Mouse (Mus musculus): ENCODE results near the gene Yif1b. TPM values are rescaled to one million over a fixed set of nuclear protein-coding genes. Genes with fewer than 3 reads are reported as not detected.
"Not testable (repeated sequence)": the region's sequence is repeated elsewhere in the genome, so short reads cannot be mapped to it uniquely, and the experiment has no call there.

The Yif1b gene
- total RNA-seq, 2 experiments from 2014 or later: 33.1 to 57.1 TPM

DNA sequence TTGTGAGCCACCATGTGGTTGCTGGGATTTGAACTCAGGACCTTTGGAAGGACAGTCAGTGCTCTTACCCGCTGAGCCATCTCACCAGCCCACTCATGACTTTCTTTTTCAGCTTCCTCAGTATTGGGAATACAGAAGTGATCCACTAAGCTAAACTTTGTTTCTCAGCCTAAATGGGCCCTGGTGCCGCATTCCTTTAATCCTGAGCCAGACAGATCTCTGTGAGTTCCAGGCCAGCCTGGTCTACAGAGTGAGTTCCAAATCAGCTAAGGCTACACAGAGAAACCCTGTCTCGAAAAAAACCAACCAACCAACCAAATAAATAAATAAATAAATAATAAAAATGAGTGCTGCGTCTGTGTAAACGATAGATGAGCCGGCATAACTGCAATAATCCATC, 533 bp upstream of the Yif1b start:
- ATAC-seq (replicated peaks; ENCODE audit: poor library complexity, severe bottlenecking): not testable (repeated sequence)

- peak; percentile 65 for ATAC-seq (replicated peaks; ENCODE audit: poor library complexity, severe bottlenecking)
Measured at GRCm38 (mm10) chr7:29244732-29245416, 6.7 kb downstream of the Yif1b start.

DNA sequence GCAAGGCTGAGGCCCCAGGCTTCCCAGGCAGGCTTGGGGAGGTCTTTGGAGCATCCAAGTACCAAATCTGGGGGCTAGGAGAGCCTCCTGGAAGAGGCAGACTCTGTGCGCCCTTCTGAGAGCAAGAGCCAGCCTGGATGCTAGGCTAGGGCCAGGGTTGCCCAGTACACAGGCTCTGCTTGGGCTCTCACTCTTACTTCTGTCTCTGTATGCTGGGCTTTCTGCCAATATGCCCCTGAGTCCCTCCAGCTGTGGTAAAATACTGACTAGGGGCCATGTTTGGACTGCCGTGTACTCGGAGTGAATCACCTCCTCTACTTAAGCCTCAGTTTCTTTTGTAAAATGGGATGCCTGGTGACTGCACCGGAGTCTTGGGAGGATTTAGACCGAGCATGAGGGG, 7.9 kb downstream of the Yif1b start:
- ATAC-seq (replicated peaks; ENCODE audit: poor library complexity, severe bottlenecking): no peak

- no peak for ATAC-seq (replicated peaks; ENCODE audit: poor library complexity, severe bottlenecking)
Measured at GRCm38 (mm10) chr7:29246619-29247313, 8.6 kb downstream of the Yif1b start.

DNA sequence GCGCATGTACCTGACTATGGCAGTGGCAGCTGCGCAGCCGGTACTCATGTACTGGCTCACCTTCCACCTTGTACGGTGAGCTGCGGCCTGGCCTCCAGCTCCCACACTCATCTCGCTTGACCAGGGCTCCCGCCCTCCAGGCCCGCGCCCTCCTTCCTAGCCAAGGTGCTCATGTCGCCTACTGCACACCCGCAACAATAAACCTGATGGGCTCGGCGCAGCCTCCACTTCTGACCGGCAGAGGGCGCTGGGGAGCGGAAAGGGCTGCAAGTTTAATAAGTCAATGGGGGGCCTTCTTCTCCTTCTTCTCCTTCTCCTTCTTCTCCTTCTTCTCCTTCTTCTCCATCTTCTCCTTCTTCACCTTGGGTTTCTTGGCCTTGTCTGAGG, 9.2 kb downstream of the Yif1b start:
- ATAC-seq (replicated peaks; ENCODE audit: poor library complexity, severe bottlenecking): peak; percentile 65

DNA sequence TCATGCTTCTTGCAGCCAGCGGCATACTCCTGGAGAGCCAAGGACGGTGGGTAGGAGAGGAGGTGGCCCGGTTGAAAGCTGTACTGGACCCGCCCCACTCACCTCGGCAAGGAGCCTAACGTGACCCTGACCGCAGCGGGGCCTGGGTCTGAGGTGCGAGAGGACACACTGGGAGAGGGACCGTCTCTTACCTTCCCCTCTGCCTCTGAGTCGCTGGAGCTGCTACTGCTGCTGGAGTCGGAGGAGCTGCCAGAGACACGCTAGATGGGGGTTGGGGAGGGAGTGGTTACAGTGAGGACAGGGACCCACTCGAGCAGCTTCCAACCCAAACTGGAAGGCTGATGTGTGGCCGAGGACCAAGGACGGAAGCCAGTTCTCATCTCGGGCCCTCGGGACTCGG, 9.6 kb downstream of the Yif1b start:
- peak; percentile 6; the same call in 1 of the 2 replicates for ATAC-seq (replicated peaks; ENCODE audit: poor library complexity, severe bottlenecking)

DNA sequence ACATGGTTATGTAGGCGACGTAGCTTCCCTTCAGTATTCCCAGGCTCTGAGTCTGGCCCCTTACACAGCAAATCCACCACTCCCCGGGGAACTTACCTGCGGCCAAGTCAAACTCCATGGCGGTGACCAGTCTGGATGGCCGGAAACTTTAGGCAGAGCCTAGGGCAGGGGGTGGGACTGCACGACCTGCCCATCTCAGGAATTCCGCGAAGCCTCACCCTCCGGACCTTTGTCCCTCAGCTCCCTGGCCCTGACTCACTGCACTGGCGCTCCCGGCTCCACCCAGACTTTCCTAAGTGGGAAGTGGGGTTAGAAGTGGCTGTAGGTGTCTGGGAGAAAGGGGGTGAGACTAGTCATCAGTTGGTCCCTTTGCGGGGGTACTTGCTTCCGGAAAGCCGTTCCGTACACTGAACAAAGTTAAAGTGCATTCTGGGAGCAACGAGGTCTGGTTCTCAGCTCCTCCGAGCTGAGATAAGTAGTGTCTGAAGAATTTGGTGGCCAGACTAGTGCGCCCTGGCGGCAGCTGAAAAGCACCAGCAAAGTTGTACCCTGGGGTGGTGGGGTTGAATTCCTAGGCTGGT, 10.2 kb downstream of the Yif1b start, which contains the start of gene 2200002D01Rik:
Gene 2200002D01Rik, minus strand, starts transcription at position 206 of the 581 bp plus-strand sequence.
- ATAC-seq (replicated peaks; ENCODE audit: poor library complexity, severe bottlenecking): peak; percentile 5; the same call in 1 of the 2 replicates

DNA sequence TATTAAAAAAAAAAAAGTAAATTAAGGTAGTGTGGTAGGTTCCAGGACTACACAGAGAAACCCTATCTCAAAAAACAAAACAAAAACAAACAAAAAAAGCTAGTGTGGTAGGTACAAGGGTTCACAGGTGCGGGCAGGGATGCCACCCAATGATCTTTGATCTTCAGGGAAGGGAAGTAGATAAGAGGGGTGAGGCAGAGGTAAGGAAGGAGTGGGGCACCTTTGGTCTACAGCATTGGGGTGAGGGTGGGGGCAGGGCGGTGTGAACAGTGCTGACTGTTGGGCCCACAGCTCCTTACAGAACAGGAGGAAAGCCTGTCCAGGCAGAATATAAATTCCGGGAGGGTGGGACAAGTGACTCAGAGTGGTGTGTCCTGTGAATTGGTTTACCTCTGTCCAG, 13.0 kb downstream of the Yif1b start:
- ATAC-seq (replicated peaks; ENCODE audit: poor library complexity, severe bottlenecking): no peak

DNA sequence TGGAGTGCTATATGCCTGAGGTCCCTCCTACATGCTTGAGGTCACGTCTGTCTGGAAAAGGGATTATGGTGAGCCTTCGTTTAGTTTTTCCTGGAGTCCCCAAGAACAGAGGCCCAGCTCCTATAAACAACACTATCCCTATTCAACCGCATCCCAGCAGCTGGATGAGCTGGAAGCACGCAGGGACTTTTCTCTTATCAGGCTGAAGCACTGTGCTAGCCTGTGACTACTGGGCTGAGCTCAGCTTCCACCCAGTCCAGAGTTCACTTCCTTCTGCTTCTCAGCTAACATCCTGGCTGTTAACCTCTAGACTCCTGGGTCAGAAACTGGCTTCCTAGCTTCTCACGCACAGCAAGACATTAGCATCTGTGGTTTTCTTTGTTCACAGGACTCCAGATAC, 15.7 kb downstream of the Yif1b start:
- ATAC-seq (replicated peaks; ENCODE audit: poor library complexity, severe bottlenecking): peak; percentile 49; the same call in 1 of the 2 replicates

GRCm38 (mm10) chr7:29255875-29256274, 17.7 kb downstream of the Yif1b start:
- ATAC-seq (replicated peaks; ENCODE audit: poor library complexity, severe bottlenecking): no peak

DNA sequence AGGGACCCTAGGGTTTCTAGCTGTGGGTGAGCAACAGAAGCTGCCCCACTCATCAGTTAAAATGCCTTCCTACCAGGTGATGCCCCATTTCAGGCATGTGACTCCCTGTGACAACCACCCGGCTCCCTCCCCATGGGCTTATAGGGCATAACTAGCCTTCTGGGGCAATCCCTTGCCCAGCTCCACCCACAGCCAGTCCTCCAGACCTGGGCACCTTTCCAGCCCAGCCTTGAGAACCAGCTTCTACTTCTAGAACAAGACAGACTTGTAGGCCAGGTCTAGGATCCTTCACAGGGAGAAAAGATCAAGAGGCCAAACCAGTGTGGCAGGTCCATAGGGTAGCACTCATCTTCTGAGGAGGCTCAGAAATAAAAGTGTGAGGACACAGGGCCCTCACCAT, 19.2 kb downstream of the Yif1b start:
- ATAC-seq (replicated peaks; ENCODE audit: poor library complexity, severe bottlenecking): no peak

DNA sequence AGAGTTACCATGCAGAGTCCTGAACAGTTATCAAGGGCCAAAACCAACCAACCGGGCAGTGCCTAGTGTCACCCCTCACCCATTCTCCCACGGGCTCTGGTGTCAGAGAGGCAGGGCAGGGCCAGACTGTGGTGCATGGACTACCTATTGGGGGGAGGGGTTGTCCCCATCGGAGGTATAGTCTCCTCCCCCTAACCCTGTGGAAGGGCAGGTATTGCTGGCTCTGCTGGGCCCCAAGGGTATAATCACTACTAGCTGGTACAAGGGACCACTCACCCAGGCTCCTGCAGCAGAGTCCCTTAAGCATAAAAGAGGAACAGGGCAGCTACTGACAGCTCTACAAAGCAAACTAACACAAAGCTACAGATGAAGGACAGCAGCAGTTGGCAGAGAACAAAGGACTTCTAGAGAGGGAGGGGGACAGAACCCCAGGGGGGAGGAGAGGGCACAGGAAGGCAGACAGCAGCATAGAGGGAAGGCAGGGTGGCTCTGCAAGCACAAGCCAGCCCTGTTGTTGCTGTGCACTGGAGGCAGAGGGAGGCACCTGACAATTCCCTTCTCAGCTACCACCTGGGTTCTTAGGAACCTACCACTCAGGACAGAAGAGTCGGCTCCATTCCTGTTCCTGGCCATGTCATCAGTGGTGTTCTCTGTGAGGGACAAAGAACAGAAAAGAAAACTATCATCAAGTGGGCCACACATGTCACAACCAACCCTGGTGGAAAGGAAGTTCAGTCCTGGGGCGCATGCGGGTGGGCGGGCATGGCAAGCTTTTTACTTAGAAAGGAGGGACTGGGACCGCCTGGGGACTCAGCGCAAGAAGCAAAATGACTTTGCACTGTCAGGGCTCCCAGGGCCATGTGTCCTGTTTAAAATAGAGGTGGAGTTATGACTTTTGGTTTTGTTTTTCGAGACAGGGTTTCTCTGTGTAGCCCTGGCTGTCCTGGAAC, 21.9 kb downstream of the Yif1b start:
- ATAC-seq (replicated peaks; ENCODE audit: poor library complexity, severe bottlenecking): no peak

DNA sequence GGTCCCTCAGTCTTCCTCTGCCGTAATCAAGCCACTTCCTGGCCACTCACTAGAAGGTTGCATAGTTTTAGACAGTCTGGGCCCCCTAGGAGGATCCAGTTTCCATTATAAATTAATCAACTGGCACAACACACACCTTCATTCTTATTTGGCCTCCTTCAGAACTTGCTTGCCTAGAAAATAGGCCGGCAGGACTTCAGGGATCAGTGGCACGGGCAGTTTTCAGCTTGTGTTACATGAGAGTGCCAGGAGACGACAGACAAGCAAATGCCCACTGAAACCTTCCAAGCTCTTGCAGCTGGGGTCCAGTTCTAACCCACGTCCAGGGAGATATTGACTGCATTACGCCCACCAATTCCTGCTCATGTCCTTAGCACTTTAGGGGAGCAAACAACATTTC, 24.0 kb downstream of the Yif1b start:
- no peak for ATAC-seq (replicated peaks; ENCODE audit: poor library complexity, severe bottlenecking)

DNA sequence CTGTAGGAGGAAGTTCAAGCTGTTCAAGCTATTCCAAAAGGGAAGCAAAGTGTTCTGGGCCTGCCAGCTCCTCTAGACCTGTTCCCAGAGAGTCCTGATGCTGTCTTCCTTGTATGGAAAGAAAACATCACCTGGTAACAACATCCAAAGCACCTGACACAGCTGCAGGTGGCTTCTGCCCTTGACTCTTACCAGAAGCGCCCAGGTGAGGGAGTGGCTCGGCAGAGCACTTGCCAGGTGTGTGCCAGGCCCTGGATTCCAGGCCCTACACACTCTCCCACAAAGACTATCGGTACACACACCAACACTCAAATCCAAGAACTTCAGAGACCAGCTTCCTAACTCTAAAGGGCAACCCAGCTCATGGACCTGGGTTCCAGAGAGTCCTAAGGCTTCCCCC, 25.7 kb downstream of the Yif1b start:
- no peak for ATAC-seq (replicated peaks; ENCODE audit: poor library complexity, severe bottlenecking)

GRCm38 (mm10) chr7:29265636-29266035, 27.5 kb downstream of the Yif1b start:
- ATAC-seq (replicated peaks; ENCODE audit: poor library complexity, severe bottlenecking): no peak

DNA sequence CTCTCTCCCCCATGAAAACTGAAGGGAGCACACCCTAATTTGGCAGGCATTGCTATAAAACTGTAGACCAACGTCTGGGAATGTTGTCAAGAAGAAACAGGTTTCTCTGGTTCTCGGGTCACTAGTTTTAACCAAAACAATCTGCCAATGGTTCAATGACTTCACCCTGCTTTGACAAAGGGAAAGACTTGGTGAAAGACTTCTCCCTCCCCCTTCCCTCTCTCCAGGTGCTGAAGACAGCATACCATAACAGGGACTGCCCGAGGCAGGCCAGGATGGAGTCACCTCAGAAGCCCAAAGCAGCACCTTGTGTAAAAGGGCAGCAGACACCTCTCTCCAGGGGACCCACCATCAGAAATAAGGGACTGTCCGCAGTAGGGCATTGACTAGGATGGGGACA, 28.8 kb downstream of the Yif1b start:
- no peak for ATAC-seq (replicated peaks; ENCODE audit: poor library complexity, severe bottlenecking)

DNA sequence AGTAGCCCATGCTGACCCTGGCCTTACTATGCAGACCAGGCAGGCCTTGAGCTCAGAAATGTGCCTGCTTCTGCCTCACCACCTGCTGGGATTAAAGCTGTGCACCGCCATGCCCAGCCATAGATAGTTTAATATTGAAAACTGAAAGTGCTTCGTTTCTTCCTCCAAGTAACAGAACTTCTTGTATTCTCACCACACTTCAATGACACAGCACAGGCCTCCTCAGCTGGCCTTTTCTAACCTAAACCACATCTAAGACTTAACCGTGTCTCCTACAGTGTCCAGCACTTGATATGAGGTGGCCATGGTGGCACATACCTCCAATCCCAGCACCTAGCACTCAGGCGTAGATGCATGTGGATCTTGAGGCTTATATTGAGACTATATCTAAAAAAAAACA, 32.3 kb downstream of the Yif1b start:
- peak; percentile 37 for ATAC-seq (replicated peaks; ENCODE audit: poor library complexity, severe bottlenecking)

- no peak for ATAC-seq (replicated peaks; ENCODE audit: poor library complexity, severe bottlenecking)
Measured at GRCm38 (mm10) chr7:29271687-29272465, 33.7 kb downstream of the Yif1b start.

DNA sequence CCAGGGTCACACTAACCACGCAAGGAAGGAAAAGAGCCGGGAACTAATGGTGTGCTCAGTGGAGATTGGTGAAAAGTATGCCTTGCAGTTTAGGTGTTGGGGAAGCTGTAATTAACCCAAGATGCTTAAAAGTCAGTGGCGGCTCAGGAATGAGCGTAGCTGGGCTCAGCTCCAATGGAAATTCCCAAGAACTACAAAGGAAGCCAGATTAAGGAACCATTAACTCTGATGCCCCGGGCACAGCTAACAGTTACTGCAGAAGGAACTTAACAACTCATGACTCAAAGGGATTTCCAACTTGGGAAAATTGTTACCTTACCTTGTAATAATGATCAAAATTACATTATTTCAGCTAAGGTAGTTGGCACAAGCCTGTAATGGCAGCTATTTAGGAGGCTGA, 38.6 kb downstream of the Yif1b start:
- no peak for ATAC-seq (replicated peaks; ENCODE audit: poor library complexity, severe bottlenecking)

DNA sequence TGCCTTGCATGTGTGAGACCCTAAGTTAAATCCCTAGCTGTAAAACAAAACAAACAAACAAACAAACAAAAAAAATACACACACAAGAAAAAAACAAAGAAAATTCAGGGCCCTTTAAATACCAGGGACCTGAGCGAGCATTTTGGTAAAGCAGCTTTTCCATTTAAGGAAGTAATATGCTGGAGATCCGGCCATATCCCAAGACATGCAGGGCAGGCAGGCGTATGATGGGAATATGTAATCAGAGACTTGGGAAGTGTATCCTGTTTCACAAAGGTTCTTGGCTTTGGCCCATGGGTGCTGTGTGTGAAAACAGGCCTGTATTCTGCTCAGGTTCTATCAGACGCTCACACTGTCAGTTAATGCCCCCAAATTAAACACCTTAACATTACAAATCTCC, 39.4 kb downstream of the Yif1b start:
- ATAC-seq (replicated peaks; ENCODE audit: poor library complexity, severe bottlenecking): no peak

Measured in granulocyte monocyte progenitor cell, adult 5-6 weeks (primary cell).